Mouse (Mus musculus) adrenal gland, adult 8-10 months (tissue): ENCODE results near the gene Gm2001. TPM values are rescaled to one million over a fixed set of nuclear protein-coding genes. Genes with fewer than 3 reads are reported as not detected.
"Not testable (repeated sequence)": the region's sequence is repeated elsewhere in the genome, so short reads cannot be mapped to it uniquely, and the experiment has no call there.

Source experiments
- DNase-seq: peaks from one replicate; pipeline ENCODE4 v3.0.0; 2022
- total RNA-seq, 4 experiments: library from RNA; stranded (reverse); gene quantifications; 2 replicates each; pipeline ENCODE4 v1.2.4; 2022

The Gm2001 gene
- not detected for total RNA-seq

- DNase-seq = not testable (repeated sequence)
Observed at GRCm38 (mm10) chr12:87842239-87842638, at the start of gene Gm2001. TSS of gene Gm2001 (minus strand) at chr12:87842339.

DNA sequence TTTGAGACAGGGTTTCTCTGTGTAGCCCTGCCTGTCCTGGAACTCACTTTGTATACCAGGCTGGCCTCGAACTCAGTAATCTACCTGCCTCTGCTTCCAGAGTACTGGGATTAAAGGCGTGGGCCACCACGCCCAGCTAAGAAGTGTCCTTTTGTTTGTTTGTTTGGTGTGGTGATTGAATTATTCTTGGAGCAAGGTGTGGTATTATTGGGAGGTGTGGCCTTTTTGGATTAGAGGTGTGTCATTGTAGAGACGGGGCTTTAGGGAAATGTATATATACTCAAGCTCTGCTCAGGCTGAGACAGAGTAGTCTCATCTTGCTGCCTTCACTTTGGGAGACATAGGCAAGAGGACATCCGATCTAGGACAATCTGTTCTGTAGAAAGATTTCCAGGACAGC is 31.6 kb upstream of the Gm2001 start, which contains the start of gene Gm2016:
Gm2016 (plus strand) TSS at position 301 of the 400 bp plus-strand sequence.
- DNase-seq = not testable (repeated sequence)

DNA sequence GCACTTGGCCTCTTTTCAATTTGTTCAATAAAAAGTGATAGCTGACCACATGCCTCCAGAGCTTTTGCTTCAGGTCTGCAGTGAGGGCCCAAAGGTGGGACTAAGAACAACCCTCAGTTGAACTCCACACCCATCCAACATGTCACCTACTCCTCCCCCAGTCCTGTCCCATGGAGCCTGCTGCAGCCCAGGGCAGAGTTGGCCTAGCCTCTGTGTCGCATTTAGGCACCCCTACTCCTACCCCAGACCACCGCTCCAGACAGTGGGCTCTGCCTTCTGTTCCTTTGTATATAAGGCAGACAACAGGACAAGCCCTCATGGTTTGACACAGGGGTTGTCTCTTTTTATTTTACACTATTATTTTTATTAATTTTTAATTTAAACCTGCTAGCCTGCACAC is 21.9 kb upstream of the Gm2001 start:
- not testable (repeated sequence) for DNase-seq

GRCm38 (mm10) chr12:87863638-87864037 is 21.5 kb upstream of the Gm2001 start:
- DNase-seq = not testable (repeated sequence)

DNA sequence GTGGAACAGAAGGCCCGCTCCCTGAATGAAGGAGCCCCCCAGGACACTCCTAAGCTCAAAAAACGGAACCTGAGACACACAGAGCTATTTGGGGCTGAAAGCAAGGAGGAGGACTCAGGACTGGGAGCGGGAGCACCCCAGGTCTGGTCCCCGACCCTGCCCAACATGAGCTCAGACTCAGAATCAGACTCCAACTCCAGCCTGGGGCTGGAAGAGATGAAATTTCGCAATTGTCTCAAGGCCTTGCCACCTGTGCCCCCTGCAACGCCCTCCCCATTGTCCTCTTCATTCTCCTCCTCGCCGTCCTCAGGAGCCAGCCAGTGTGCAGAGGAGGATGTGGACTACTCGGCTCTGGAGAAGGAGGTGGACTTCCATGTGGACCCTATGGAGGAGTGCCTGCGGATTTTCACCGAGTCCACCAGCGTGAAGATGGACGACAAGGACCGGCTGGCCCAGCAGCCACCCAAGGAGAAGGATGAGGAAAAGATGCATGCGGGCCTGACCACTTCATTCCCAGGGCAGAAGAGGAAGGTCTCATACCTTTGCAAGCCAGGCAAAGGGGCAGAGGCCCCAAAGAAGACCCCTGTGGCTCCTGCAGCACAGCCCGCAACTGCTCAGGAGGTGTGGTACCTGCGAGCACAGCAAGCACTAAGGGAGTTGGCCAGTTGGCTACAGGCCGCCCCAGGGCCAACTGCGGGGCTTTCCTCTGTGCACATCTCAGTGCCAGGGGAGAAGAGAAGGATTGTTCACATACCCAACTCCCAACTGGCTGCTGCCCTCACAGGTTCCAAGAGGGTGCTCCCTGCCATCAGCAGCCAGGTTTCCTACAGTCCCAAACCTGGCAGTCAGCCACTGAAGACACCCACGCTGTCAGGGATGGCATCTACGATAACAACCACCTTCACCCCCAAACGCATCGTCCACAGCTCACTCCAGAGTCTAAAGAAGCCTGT is 19.9 kb upstream of the Gm2001 start:
- not testable (repeated sequence) for DNase-seq

DNA sequence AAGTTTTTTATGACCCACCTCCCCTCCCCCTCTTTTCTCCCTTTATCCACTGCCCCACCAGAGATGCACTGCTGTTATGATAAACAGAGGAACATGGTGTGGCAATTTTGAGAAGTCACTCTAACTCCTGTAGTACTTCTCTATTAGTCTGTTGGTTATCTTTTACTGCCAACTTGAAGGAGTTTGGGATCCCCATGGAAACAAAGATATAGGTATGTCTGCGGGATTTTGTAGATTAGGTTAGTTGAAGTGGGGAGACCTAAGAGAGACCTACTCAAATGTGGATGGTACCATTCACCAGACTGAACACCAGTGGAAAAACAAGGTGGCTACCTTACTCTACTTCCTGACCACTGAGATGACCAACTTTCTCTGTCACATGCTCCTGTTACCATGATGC is 13.9 kb upstream of the Gm2001 start:
- DNase-seq = not testable (repeated sequence)

DNA sequence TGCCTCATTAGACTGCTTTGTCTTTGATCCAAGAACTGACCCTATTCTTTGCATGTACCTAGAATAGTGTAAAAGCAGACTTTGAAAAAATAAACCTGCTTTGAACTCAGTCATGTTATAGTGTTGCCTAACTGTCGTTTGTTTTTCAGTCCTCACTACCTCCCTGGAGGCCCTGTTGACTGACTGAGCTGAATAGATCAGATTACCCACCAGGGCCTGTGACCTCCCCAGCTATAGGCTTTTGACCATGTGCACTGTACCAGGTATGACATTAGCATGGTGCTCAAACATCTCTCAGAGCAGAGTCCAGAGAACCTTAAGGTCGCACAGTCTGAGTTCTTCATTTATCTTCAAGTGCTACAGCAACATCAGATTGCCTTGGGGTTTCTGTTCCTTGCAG is 8.5 kb upstream of the Gm2001 start:
- not testable (repeated sequence) for DNase-seq

DNA sequence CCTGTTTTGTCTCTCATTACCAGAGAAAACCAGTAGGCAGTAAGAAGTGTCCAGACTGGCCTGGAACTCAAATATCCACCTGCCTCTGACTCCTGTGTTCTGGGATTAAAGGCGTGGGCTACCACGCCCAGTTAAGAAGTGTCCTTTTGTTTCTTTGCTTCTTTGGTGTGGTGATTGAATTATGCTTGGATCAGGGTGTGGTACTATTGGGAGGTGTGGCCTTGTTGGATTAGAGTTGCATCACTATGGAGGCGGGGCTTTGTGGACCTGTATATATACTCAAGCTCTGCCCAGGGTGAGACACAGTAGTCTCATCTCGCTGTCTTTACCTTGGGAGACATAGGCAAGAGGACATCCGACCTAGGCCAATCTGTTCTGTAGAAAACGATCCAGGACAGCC is 25.9 kb downstream of the Gm2001 start, which contains the start of gene BB287469:
BB287469 (plus strand) TSS at position 301 of the 400 bp plus-strand sequence.
- not testable (repeated sequence) for DNase-seq

GRCm38 (mm10) chr12:87797971-87798370 is 44.2 kb downstream of the Gm2001 start:
- not testable (repeated sequence) for DNase-seq

DNA sequence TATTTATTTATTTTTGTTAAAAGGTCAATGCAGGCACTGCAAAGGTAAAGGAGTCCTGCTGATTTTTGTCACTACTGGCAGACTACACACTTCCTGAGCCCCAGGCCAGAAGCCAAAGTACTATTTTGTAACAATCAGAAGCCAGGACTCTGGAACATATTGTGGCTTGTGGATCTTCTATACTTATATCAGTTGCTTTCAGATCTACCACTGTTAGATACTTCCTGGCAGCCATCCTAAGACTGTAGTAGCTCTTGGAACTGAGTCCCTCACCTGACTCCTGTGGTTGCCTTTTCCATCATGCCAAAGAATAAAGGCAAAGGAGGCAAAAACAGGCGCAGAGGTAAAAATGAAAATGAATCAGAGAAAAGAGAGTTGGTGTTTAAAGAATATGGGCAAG is 46.9 kb downstream of the Gm2001 start, which contains the start of gene Gm21936:
Gm21936 (plus strand) TSS at position 301 of the 400 bp plus-strand sequence.
- DNase-seq = not testable (repeated sequence)

Other genes starting within 250 kb of the Gm2001 start
- gene Oog1, start 239.7 kb downstream of the Gm2001 start, total RNA-seq = not detected
- gene Gm4027, start 223.5 kb downstream of the Gm2001 start, total RNA-seq = not detected
- gene Gm16381, start 197.7 kb downstream of the Gm2001 start, total RNA-seq = not detected
- gene Gm21319, start 66.6 kb downstream of the Gm2001 start, total RNA-seq = not detected
- not detected for gene Gm21936, start 46.8 kb downstream of the Gm2001 start, total RNA-seq
- gene BB287469, start 25.8 kb downstream of the Gm2001 start, total RNA-seq = not detected
- gene Gm2016, start 31.7 kb upstream of the Gm2001 start, total RNA-seq = not detected
- not detected for gene Gm2022, start 53.0 kb upstream of the Gm2001 start, total RNA-seq
- not detected for gene Gm2035, start 77.5 kb upstream of the Gm2001 start, total RNA-seq
- not detected for gene Gm2042, start 111.7 kb upstream of the Gm2001 start, total RNA-seq
- not detected for gene Gm2075, start 169.5 kb upstream of the Gm2001 start, total RNA-seq
- gene Gm6803, start 176.4 kb upstream of the Gm2001 start, total RNA-seq = not detected
- gene Gm2056, start 184.7 kb upstream of the Gm2001 start, total RNA-seq = not detected
- gene Gm16368, start 241.4 kb upstream of the Gm2001 start, total RNA-seq = not detected